In the genomic region with DNA sequence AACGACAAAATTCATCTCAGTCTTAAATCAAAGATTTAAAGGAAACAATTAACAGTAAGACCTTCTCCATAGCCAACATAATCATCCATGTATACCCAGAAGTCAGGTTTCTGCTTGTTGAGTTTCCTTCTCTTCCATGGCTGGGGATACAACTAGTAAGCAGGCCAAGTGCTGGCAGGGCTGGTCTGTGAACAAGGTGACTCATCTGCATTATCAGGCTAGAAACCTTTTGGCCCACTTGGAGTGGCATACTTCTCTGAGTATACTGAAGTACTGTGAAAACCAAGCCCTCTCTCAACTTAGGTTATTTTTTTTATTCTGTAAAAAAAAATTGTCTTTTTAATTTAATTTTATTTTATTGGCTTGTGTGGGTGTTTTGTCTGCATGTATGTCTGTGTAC, we compare ENCODE assay signal across 29 mouse cellular contexts. TPM values are rescaled to one million over a fixed set of nuclear protein-coding genes. Genes with fewer than 3 reads are reported as not detected.
A peak's percentile ranks its signal among the peaks of the same experiment; 100 is the strongest.
DNase-seq lines count a peak whose midpoint lies in the region; ATAC-seq and TF ChIP-seq lines count a peak whose summit lies in the region.
"Had no signal": no experiment of that assay in that cellular context is flagged by ENCODE, and none has a peak within 500 bp of the region (broad histone marks: within the 10 kb centered on the region; RNA-seq: fewer than 3 reads in every experiment).

No protein-coding gene starts in this region.

- H3K9me3 ChIP-seq in midbrain, postnatal 0 days (ENCODE audit: low read length): no peaks in the 10 kb centered on the region
- H3K9me3 ChIP-seq in midbrain, embryonic 11.5 days (ENCODE audit: control insufficient read depth, low read length): no peaks in the 10 kb centered on the region
- H3K9me3 ChIP-seq: embryonic facial prominence, embryonic 10.5 days; embryonic facial prominence, embryonic 13.5 days; forebrain, embryonic 12.5 days; forebrain, embryonic 15.5 days; heart, embryonic 10.5 days; heart, embryonic 13.5 days had no signal

- TF ChIP-seq CTCF in midbrain, postnatal 0 days (IDR thresholded peaks at IDR 0.05): no peak

- WGBS in midbrain, postnatal 0 days: 51% methylated on average over 1 of the region's 1 CpGs
- 64% methylated on average over 1 of the region's 1 CpGs for WGBS in midbrain, embryonic 11.5 days

- H3K4me3 ChIP-seq in midbrain, postnatal 0 days (ENCODE audit: low read depth, low read length): no peak overlapping the region
- no peak overlapping the region for H3K4me3 ChIP-seq in midbrain, embryonic 11.5 days (ENCODE audit: low read depth, low read length)
- H3K4me3 ChIP-seq: embryonic facial prominence, embryonic 10.5 days; embryonic facial prominence, embryonic 13.5 days; erythroblast, embryonic 14.5 days; forebrain, embryonic 12.5 days; forebrain, embryonic 15.5 days; heart, adult 2 months; heart, embryonic 10.5 days; heart, embryonic 13.5 days had no signal

- no peak overlapping the region for H3K27ac ChIP-seq in midbrain, postnatal 0 days (ENCODE audit: low read depth, low read length)
- H3K27ac ChIP-seq in midbrain, embryonic 11.5 days (ENCODE audit: low read depth, low read length): no peak overlapping the region
- H3K27ac ChIP-seq: embryonic facial prominence, embryonic 10.5 days; embryonic facial prominence, embryonic 13.5 days; forebrain, embryonic 12.5 days; forebrain, embryonic 15.5 days; heart, adult 2 months; heart, embryonic 10.5 days; heart, embryonic 13.5 days; hindbrain, embryonic 14.5 days; hindbrain, postnatal 0 days had no signal

- ATAC-seq in midbrain, postnatal 0 days (ENCODE audit: low FRiP score): no peak
- ATAC-seq in midbrain, embryonic 11.5 days (ENCODE audit: low FRiP score): no peak
- ATAC-seq: CD4-positive, CD25-positive, alpha-beta regulatory T cell, adult 4 months; forebrain, embryonic 15.5 days; hindbrain, postnatal 0 days; Patski had no signal

- H3K36me3 ChIP-seq in midbrain, postnatal 0 days (ENCODE audit: insufficient read depth, low read length): no peaks in the 10 kb centered on the region
- no peaks in the 10 kb centered on the region for H3K36me3 ChIP-seq in midbrain, embryonic 11.5 days (ENCODE audit: control insufficient read depth, insufficient read depth, low read length)
- H3K36me3 ChIP-seq: embryonic facial prominence, embryonic 10.5 days; embryonic facial prominence, embryonic 13.5 days; forebrain, embryonic 12.5 days; forebrain, embryonic 15.5 days; heart, embryonic 10.5 days; heart, embryonic 13.5 days had no signal

- peaks cover 3% of the 10 kb centered on the region; the same call in 1 of the 2 replicates for H3K4me1 ChIP-seq in midbrain, postnatal 0 days (ENCODE audit: insufficient read depth, low read length)
- H3K4me1 ChIP-seq in midbrain, embryonic 11.5 days (ENCODE audit: control insufficient read depth, insufficient read depth, low read length): peaks cover 9% of the 10 kb centered on the region; the same call in 1 of the 2 replicates

- peak; percentile 18 for DNase-seq in lung, postnatal 25 days (ENCODE audit: low spot score)
- no peak for DNase-seq in lung, postnatal 14 days
- peak; percentile 20 to 40 for DNase-seq in urinary bladder, postnatal 36 days (ENCODE audit: low spot score in 2 of 2)
- no peak for DNase-seq in urinary bladder, postnatal 25 days (ENCODE audit: low spot score)
- peak; percentile 48 for DNase-seq in adipocyte (ENCODE audit: low spot score)
- DNase-seq in midbrain, postnatal 0 days (ENCODE audit: low spot score): no peak
- DNase-seq in midbrain, embryonic 11.5 days (ENCODE audit: low spot score, missing footprints): no peak
- DNase-seq: adrenal gland, adult 8-10 months; adrenal gland, postnatal 25 days; cerebellum, adult 11-12 months; cerebellum, adult 8-10 months; cerebellum, postnatal 10 days; cerebellum, postnatal 36 days; embryo, embryonic 11 days; gastrocnemius, postnatal 25 days; heart, adult 2 months; heart, postnatal 14 days; heart, postnatal 4 days had no signal

- no peaks in the 10 kb centered on the region for H3K27me3 ChIP-seq in midbrain, postnatal 0 days (ENCODE audit: insufficient read depth, low read length)
- H3K27me3 ChIP-seq in midbrain, embryonic 11.5 days (ENCODE audit: control insufficient read depth, insufficient read depth, low read length): no peaks in the 10 kb centered on the region
- H3K27me3 ChIP-seq: embryonic facial prominence, embryonic 13.5 days; forebrain, embryonic 12.5 days; forebrain, embryonic 15.5 days; heart, embryonic 13.5 days; Patski had no signal

- H3K9ac ChIP-seq in midbrain, postnatal 0 days (replicated peaks; ENCODE audit: low read length, poor library complexity, severe bottlenecking): no peak overlapping the region
- no peak overlapping the region for H3K9ac ChIP-seq in midbrain, embryonic 11.5 days (ENCODE audit: low read length)
- H3K9ac ChIP-seq: embryonic facial prominence, embryonic 13.5 days; forebrain, embryonic 12.5 days; forebrain, embryonic 15.5 days; heart, embryonic 13.5 days; hindbrain, embryonic 14.5 days had no signal

- H3K4me2 ChIP-seq in midbrain, postnatal 0 days (ENCODE audit: low read depth, low read length, poor library complexity, severe bottlenecking): no peak overlapping the region
- no peak overlapping the region for H3K4me2 ChIP-seq in midbrain, embryonic 11.5 days
- H3K4me2 ChIP-seq: embryonic facial prominence, embryonic 13.5 days; forebrain, embryonic 12.5 days; forebrain, embryonic 15.5 days; heart, embryonic 13.5 days; hindbrain, embryonic 14.5 days had no signal

RNA-seq across cellular contexts. Expression of a gene that starts 2.9 kb away (rescaled TPM):
- 20.1 and 23.9 TPM in 2 replicates for total RNA-seq in midbrain, postnatal 0 days (2014; rRNA removed)
- 23.1 and 23.4 TPM in 2 replicates for polyA plus RNA-seq in midbrain, postnatal 0 days (2015; fragmentation: Nextera tagmentation; extraction: Ambion mirVana)
- 67.1 and 76.4 TPM in 2 replicates for polyA plus RNA-seq in midbrain, embryonic 11.5 days (2014; fragmentation: Nextera tagmentation; extraction: Ambion mirVana)

RNA-seq across cellular contexts. Expression of a gene that starts 39.9 kb away (rescaled TPM):
- 10.6 and 14.3 TPM in 2 replicates for total RNA-seq in midbrain, postnatal 0 days (2014; rRNA removed)
- 17.1 and 18.9 TPM in 2 replicates for polyA plus RNA-seq in midbrain, postnatal 0 days (2015; fragmentation: Nextera tagmentation; extraction: Ambion mirVana)
- polyA plus RNA-seq in midbrain, embryonic 11.5 days (2014; fragmentation: Nextera tagmentation; extraction: Ambion mirVana): 7.8 and 9.0 TPM in 2 replicates

Comparison
In these comparisons a context has a peak if more than half of its experiments do, and no peak if none do; other contexts are left out.
1. DNase-seq: peak in lung, postnatal 25 days (single experiment), urinary bladder, postnatal 36 days (2 of 2) and adipocyte (single experiment); none in lung, postnatal 14 days (single experiment), urinary bladder, postnatal 25 days (single experiment), midbrain, postnatal 0 days (single experiment) and midbrain, embryonic 11.5 days (single experiment).